Mouse (Mus musculus) midbrain, embryonic 11.5 days (tissue): Measurements from ENCODE around the gene Ubtd2. TPM values are rescaled to one million over a fixed set of nuclear protein-coding genes. Genes with fewer than 3 reads are reported as not detected.

Experiments
- ATAC-seq: fragments of 200-750 bp; cut with Nextera tagmentation; 2 replicates; pipeline ENCODE4 v1.8.0; 2017; ENCODE audit warnings: moderate TSS enrichment, moderate library complexity; ENCODE audit not compliant: low FRiP score
- DNase-seq: peaks from one replicate; pipeline ENCODE4 v3.0.0; 2015; ENCODE audit warnings: low spot score; ENCODE audit errors: missing footprints
- H3K27ac ChIP-seq: fragments of 300-500 bp; sonication (generic); 2 replicates; pipeline ENCODE4 v1.5.1; 2014; ENCODE audit warnings: low read depth, low read length
- H3K27me3 ChIP-seq: fragments of 300-500 bp; sonication (generic); 2 replicates; pipeline ENCODE4 v1.6.1; 2014; ENCODE audit warnings: mild to moderate bottlenecking, low read length, moderate library complexity, mixed read lengths; ENCODE audit not compliant: control insufficient read depth, insufficient read depth
- H3K36me3 ChIP-seq: fragments of 300-500 bp; sonication (generic); 2 replicates; pipeline ENCODE4 v1.6.1; 2014; ENCODE audit warnings: mild to moderate bottlenecking, low read length, moderate library complexity, mixed read lengths; ENCODE audit not compliant: control insufficient read depth, insufficient read depth
- H3K4me1 ChIP-seq: fragments of 300-500 bp; sonication (generic); 2 replicates; pipeline ENCODE4 v1.6.1; 2014; ENCODE audit warnings: low read length; ENCODE audit not compliant: control insufficient read depth, insufficient read depth
- H3K4me2 ChIP-seq: fragments of 300-500 bp; sonication (generic); 2 replicates; pipeline ENCODE4 v1.6.1; 2014; ENCODE audit warnings: mild to moderate bottlenecking, moderate library complexity
- H3K4me3 ChIP-seq: fragments of 300-500 bp; sonication (generic); 2 replicates; pipeline ENCODE4 v1.5.1; 2014; ENCODE audit warnings: low read depth, low read length
- H3K9ac ChIP-seq: fragments of 300-500 bp; sonication (generic); 2 replicates; pipeline ENCODE4 v1.6.1; 2014; ENCODE audit warnings: low read length
- H3K9me3 ChIP-seq: fragments of 300-500 bp; sonication (generic); 2 replicates; pipeline ENCODE4 v1.6.1; 2016; ENCODE audit warnings: low read length; ENCODE audit not compliant: control insufficient read depth
- WGBS: fragments of 180-500 bp; shearing (Covaris S2); extraction: QIAGEN DNeasy Blood & Tissue Kit; methylation state at CpG from one replicate; pipeline ENCODE4 v1.1.7; 2014; 5-methylcytosine and 5-hydroxymethylcytosine counted together
- polyA plus RNA-seq: library from polyadenylated mRNA; unstranded; fragments of >200 nt; fragmentation: Nextera tagmentation; extraction: Ambion mirVana; gene quantifications from 2 replicates; pipeline ENCODE4 v1.2.1, GENCODE M21; 2014

The Ubtd2 gene
- polyA plus RNA-seq, 1 experiment from 2014 or later = 71.6 TPM

DNA sequence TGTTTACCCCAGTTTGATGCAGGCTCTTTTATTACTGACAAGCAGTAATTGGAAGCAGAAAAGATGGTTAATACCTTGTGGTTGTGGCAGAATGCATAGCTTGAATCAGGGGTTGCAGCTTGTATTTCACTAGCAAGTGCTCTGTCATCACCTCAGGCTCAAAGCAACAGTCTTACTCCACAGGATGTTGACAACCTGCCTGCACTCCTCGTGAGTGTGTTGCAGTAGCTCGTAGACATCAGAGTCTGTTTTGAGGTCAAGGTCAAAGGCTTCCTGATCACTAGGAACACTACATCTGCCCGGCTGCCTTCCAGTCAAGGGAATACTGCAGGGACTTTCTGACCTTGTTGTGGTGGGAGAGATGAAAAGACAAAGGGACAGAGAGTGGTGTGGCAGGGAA, 31.5 kb downstream of the Ubtd2 start:
- 80% methylated on average over 3 of the region's 3 CpGs for WGBS
- no peak for ATAC-seq

DNA sequence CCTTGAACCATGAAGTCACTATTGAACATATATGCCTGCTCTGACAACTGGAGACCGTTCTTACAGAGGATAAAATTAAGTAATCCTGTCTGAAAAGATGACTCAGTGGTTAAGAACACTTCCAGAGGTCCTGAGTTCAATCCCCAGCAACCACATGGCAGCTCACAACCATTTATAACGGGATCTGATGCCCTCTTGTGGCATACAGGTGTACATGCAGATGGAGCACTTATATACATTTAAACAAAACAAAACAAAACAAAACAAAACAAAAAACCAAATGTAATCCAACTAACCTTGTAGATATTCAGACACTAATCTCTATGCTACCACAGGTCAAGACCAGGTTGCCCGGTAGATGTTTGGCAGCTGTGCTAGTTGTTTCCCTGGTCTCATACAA, 32.3 kb downstream of the Ubtd2 start:
- WGBS = 93% methylated on average over 3 of the region's 3 CpGs
- Histone ChIP-seq H3K36me3 (no peaks in the 10 kb centered on the region; the same call in 1 of the 2 replicates), H3K4me3 (no peak overlapping the region), H3K4me1 (no peaks in the 10 kb centered on the region), H3K9me3 (no peaks in the 10 kb centered on the region), H3K27me3 (no peaks in the 10 kb centered on the region), H3K9ac (no peak overlapping the region), H3K4me2 (no peak overlapping the region), H3K27ac (no peak overlapping the region)
- no peak for ATAC-seq
- DNase-seq = no peak

More for the DNA sequence above, 31.5 kb downstream of the Ubtd2 start:
- no peak overlapping the region for H3K4me3 ChIP-seq
- no peaks in the 10 kb centered on the region for H3K4me1 ChIP-seq
- H3K27ac ChIP-seq = no peak overlapping the region
- no peaks in the 10 kb centered on the region for H3K27me3 ChIP-seq
- no peaks in the 10 kb centered on the region for H3K9me3 ChIP-seq
- DNase-seq = no peak
- H3K9ac ChIP-seq = no peak overlapping the region
- no peaks in the 10 kb centered on the region; the same call in 1 of the 2 replicates for H3K36me3 ChIP-seq
- no peak overlapping the region for H3K4me2 ChIP-seq

DNA sequence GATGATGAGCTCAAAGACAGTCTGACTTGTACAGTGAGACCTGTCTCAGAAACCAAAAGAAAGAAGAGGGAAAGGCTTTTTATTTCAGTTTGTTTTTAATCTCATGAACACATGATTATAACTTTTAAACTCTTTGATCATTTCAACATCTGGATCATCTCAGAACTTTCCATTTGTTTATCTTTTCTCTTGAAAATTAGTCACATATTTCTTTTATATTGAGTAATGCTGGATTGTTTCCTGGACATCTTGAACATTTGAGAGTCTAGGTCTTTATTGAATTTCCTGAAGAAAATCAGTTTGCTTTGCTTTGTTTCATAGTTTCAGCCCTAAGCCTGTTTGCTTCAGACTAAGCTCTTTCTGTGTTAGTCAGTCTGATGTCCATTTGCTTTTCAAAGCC, 33.2 kb downstream of the Ubtd2 start:
- Histone ChIP-seq H3K27ac (no peak overlapping the region), H3K9me3 (no peaks in the 10 kb centered on the region), H3K4me1 (no peaks in the 10 kb centered on the region), H3K4me2 (no peak overlapping the region), H3K4me3 (no peak overlapping the region), H3K9ac (no peak overlapping the region), H3K27me3 (no peaks in the 10 kb centered on the region), H3K36me3 (no peaks in the 10 kb centered on the region; the same call in 1 of the 2 replicates)
- ATAC-seq (no peak), DNase-seq (no peak)

DNA sequence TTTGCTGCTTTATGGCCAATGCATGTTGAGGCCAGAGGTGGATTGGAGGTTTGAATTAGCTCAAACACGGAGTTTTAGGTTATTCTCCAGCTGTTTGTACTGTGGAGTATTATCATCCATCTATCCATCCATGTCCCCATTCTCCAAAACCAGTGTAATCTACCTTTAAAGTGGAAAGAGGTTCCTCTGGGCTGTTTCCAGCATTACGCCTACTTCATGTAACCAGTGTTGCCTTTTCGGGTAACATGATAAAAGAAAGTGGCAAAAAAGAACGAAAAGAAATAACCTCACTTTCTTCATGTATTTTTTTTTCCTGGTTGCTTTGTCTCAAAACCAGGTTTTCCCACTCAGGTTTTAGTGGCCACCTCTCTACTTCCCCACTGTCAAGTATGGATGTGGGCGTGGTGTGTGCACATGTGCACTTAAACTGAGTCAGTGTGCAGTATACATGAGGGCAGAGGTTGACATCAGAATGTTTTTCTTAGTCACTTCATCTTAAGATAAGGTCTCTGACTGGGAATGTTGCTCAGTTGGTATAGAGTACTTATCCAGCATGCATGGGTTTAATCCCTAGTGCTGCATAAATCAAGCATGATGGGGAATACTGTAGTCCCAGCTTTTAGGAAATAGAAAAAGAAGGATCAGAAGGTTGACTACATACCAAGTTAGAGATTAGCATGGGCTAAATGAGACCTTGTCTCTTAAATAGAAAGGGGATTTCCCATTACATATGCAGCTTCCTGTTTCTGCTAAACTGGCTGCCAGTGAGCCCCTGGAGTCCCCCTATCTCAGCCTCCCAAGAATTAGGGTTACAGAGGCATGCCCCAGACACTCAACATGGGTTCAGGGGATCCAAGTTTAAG, 33.9 kb downstream of the Ubtd2 start:
- no peaks in the 10 kb centered on the region; the same call in 1 of the 2 replicates for H3K36me3 ChIP-seq
- no peak for DNase-seq
- no peaks in the 10 kb centered on the region for H3K27me3 ChIP-seq
- no peak for ATAC-seq
- 89% methylated on average over 5 of the region's 5 CpGs for WGBS
- H3K27ac ChIP-seq = no peak overlapping the region
- H3K4me3 ChIP-seq = no peak overlapping the region
- no peak overlapping the region for H3K9ac ChIP-seq
- H3K9me3 ChIP-seq = no peaks in the 10 kb centered on the region
- H3K4me1 ChIP-seq = no peaks in the 10 kb centered on the region
- no peak overlapping the region for H3K4me2 ChIP-seq

DNA sequence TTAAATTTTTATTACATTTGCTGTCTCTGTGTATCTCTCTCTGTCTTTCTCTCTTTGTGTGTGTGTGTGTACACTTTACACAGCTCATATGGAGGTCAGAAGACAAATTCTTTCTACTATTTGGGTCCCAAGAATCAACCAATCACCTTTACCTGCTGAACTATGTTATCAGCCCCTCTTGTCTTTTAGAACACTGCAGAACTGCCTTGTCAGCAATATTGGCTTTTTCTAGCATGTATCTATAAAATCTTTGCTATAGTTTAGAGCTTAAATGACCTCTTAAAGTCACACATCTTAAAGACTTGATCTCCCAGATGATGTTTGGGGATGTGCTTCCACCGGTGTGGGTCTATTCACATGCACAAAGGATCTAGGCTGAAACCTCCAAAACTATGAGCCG, 35.9 kb downstream of the Ubtd2 start:
- no peaks in the 10 kb centered on the region; the same call in 1 of the 2 replicates for H3K36me3 ChIP-seq
- DNase-seq (no peak), ATAC-seq (no peak)
- H3K4me1 ChIP-seq = no peaks in the 10 kb centered on the region
- H3K4me3 ChIP-seq = no peak overlapping the region
- no peak overlapping the region for H3K4me2 ChIP-seq
- H3K9me3 ChIP-seq = no peaks in the 10 kb centered on the region
- WGBS = 98% methylated on average over 2 of the region's 2 CpGs
- no peak overlapping the region for H3K9ac ChIP-seq
- H3K27ac ChIP-seq = no peak overlapping the region
- no peaks in the 10 kb centered on the region for H3K27me3 ChIP-seq

DNA sequence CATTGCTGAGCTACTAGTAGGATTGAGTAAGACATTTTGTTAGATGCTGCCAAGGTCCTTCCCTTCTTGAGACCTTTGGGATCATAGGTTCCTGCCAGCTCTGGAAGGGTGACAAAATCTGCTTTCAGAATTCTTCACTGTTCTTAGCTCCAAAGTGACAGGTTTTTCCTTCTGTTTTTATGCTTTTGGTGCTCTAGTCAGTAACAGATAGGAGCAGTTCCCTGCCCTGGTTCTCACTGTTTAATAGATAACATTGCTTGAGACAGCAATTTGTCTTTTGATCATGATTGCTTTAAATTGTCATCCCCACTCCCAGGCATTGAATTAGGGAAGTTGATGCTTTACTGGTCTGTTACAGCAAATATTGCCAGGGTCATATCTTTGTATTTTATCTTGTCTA, 38.1 kb downstream of the Ubtd2 start:
- no peak for DNase-seq
- no peak overlapping the region for H3K27ac ChIP-seq
- no peak for ATAC-seq
- H3K4me2 ChIP-seq = no peak overlapping the region
- H3K4me3 ChIP-seq = no peak overlapping the region
- no peaks in the 10 kb centered on the region for H3K9me3 ChIP-seq
- no peaks in the 10 kb centered on the region for H3K27me3 ChIP-seq
- H3K4me1 ChIP-seq = no peaks in the 10 kb centered on the region
- no peaks in the 10 kb centered on the region for H3K36me3 ChIP-seq
- H3K9ac ChIP-seq = no peak overlapping the region

DNA sequence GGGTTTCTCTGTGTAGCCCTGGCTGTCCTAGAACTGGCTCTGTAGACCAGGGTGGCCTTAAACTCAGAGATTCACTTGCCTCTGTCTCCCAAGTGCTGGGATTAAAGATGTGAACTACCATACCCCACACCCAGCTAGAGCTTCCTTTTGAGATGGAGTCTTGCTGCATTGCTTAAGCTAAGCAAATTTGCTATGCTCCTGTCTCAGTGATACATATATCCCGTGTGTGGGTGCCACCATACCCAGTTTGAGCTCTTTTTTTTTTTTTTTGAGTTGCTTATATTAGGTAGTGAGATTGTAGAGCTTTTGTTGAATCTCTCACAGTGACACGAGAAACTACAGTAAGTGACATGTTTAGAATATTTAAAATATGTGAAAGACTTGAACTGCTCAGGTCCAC, 40.1 kb downstream of the Ubtd2 start:
- no peak overlapping the region for H3K9ac ChIP-seq
- DNase-seq (no peak), ATAC-seq (no peak)
- no peak overlapping the region for H3K27ac ChIP-seq
- no peak overlapping the region for H3K4me2 ChIP-seq
- WGBS = 90% methylated on average over 2 of the region's 2 CpGs
- H3K36me3 ChIP-seq = no peaks in the 10 kb centered on the region
- H3K4me1 ChIP-seq = no peaks in the 10 kb centered on the region
- no peaks in the 10 kb centered on the region for H3K27me3 ChIP-seq
- no peaks in the 10 kb centered on the region for H3K9me3 ChIP-seq
- no peak overlapping the region for H3K4me3 ChIP-seq

DNA sequence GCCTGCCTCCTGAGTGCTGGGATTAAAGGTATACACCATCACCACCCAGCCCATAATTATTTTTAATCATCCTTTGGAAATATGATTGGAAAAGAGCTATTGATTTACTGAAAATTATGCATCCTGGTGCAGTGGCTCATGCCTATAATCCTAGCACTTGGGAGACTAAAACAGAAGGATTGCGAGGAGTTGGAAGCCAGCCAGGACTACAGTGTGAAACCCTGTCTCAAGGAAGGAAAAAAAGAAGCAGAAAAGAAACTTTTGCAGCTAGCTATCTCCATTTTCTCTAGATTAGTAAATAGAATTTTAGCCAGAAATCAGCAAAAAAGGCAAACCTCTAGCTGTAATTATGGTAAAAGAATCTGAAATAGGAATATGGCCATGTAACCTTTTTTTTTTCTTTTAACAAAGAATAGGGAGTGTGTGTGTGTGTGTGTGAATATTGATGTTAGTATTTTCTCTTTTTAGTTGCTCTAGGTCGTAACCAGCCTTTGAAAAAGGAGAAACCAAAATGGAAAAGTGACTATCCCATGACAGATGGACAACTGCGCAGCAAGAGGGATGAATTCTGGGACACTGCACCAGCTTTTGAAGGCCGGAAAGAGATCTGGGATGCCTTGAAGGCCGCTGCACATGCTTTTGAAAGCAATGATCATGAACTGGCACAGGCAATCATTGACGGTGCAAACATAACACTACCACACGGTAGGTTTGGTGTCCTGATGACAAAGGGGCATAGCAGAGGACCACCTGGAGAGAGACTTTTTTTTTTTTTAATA, 43.8 kb downstream of the Ubtd2 start:
- Histone ChIP-seq H3K4me2 (no peak overlapping the region), H3K9ac (no peak overlapping the region), H3K36me3 (no peaks in the 10 kb centered on the region), H3K27me3 (no peaks in the 10 kb centered on the region), H3K4me3 (no peak overlapping the region), H3K9me3 (no peaks in the 10 kb centered on the region), H3K4me1 (no peaks in the 10 kb centered on the region), H3K27ac (no peak overlapping the region)
- WGBS = 92% methylated on average over 7 of the region's 7 CpGs
- ATAC-seq (no peak), DNase-seq (peak; percentile 57)

DNA sequence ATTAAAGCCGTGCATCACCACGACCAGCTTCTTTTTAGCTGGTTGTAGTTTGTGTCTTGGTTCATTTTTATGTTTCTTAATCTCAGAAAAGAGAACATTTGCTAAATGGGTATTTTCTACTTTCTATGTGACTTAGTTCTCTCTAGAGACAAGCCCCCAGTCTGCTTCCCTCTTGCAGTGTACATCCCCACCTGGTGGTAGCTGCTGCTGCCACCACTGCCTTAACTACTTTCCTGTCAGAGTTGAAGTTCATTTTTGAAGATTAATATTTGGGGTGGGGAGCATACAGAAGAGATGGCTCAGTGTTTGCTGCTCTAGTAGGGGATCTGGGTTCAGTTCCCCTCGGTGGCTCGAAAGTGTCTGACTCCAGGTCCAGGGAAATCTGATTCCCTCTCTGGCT, 44.8 kb downstream of the Ubtd2 start:
- Histone ChIP-seq H3K9me3 (no peaks in the 10 kb centered on the region), H3K9ac (no peak overlapping the region), H3K4me1 (no peaks in the 10 kb centered on the region), H3K4me3 (no peak overlapping the region), H3K4me2 (no peak overlapping the region), H3K27ac (no peak overlapping the region), H3K36me3 (no peaks in the 10 kb centered on the region), H3K27me3 (no peaks in the 10 kb centered on the region)
- 96% methylated on average over 4 of the region's 4 CpGs for WGBS
- DNase-seq (no peak), ATAC-seq (no peak)
